Mouse (Mus musculus) CH12.LX (cell line): ENCODE data around the gene Lhfpl3. TPM values are rescaled to one million over a fixed set of nuclear protein-coding genes. Genes with fewer than 3 reads are reported as not detected.

Source experiments
- DNase-seq: peaks from one replicate; pipeline ENCODE4 v3.0.0-alpha.2; 2013; ENCODE audit errors: extremely low read depth
- H3K27ac ChIP-seq: 2 replicates; pipeline ENCODE4 v1.5.1; 2012; ENCODE audit warnings: low read depth, mild to moderate bottlenecking, control low read depth, moderate library complexity; ENCODE audit not compliant: insufficient read depth
- H3K27me3 ChIP-seq: replicated peaks from 2 replicates; pipeline ENCODE3; 2012; ENCODE audit warnings: inconsistent platforms
- H3K36me3 ChIP-seq, 2 experiments: replicated peaks in 1 of 2; 2 replicates each; pipeline versions ENCODE3 to v1.6.1; 2012; ENCODE audit warnings: inconsistent platforms in 1 of 2, low read length in 1 of 2, mild to moderate bottlenecking in 1 of 2, mixed read lengths in 1 of 2, moderate library complexity in 1 of 2; ENCODE audit not compliant: control insufficient read depth in 1 of 2, insufficient read depth in 1 of 2
- H3K4me1 ChIP-seq, 2 experiments: 2 replicates each; pipeline ENCODE4 v1.6.1; 2012; ENCODE audit warnings: inconsistent platforms in 1 of 2, moderate library complexity in 1 of 2; ENCODE audit not compliant: insufficient read depth in 2 of 2, control insufficient read depth in 1 of 2
- H3K4me2 ChIP-seq: 2 replicates; pipeline ENCODE4 v1.6.1; 2012; ENCODE audit warnings: low read depth, mild to moderate bottlenecking, control low read depth; ENCODE audit not compliant: poor library complexity, insufficient read depth, severe bottlenecking
- H3K4me3 ChIP-seq, 3 experiments: fragments of 150-350 bp in 1 of 3; sonication (generic) in 1 of 3; replicated peaks in 1 of 3; 2 replicates each; pipeline versions ENCODE3 to v1.5.1; 2011 to 2012; ENCODE audit warnings: low read depth in 2 of 3, low read length in 2 of 3, mild to moderate bottlenecking in 2 of 3, moderate library complexity in 2 of 3, control low read depth in 1 of 3, improper control_type of control experiment in 1 of 3, inconsistent platforms in 1 of 3, mixed read lengths in 1 of 3; ENCODE audit not compliant: poor library complexity in 1 of 3
- H3K79me2 ChIP-seq: replicated peaks from 2 replicates; pipeline ENCODE4 v1.6.1; 2012; ENCODE audit warnings: mild to moderate bottlenecking, moderate library complexity; ENCODE audit not compliant: control insufficient read depth, poor library complexity, insufficient read depth, severe bottlenecking; ENCODE audit errors: extremely low read depth
- H3K9ac ChIP-seq: 2 replicates; pipeline ENCODE4 v1.6.1; 2012; ENCODE audit warnings: low read depth, mild to moderate bottlenecking, control low read depth, moderate library complexity; ENCODE audit not compliant: insufficient read depth
- H3K9me3 ChIP-seq: replicated peaks from 2 replicates; pipeline ENCODE3; 2012; ENCODE audit warnings: low read length, inconsistent platforms, mixed read lengths
- CHD1 ChIP-seq: IDR thresholded peaks from 2 replicates; pipeline ENCODE4 v1.6.1; 2012; ENCODE audit warnings: low read depth, low read length, improper control_type of control experiment, inconsistent platforms
- CTCF ChIP-seq, 2 experiments: IDR thresholded peaks in 1 of 2; conservative IDR thresholded peaks in 1 of 2; 2 replicates each; pipeline ENCODE4 v1.5.1; 2011 to 2012; ENCODE audit warnings: low read depth in 2 of 2, low read length in 2 of 2, improper control_type of control experiment in 1 of 2, inconsistent platforms in 1 of 2, mild to moderate bottlenecking in 1 of 2, moderate library complexity in 1 of 2
- E2F4 ChIP-seq: IDR thresholded peaks from 2 replicates; pipeline ENCODE4 v1.6.1; 2011; ENCODE audit warnings: low read depth, low read length, improper control_type of control experiment; ENCODE audit not compliant: insufficient replicate concordance
- ELF1 ChIP-seq: IDR thresholded peaks from 2 replicates; pipeline ENCODE4 v1.6.1; 2014; ENCODE audit warnings: low read depth, mild to moderate bottlenecking, inconsistent platforms, low read length, improper control_type of control experiment
- ETS1 ChIP-seq: conservative IDR thresholded peaks from 2 replicates; pipeline ENCODE4 v1.6.1; 2012; ENCODE audit warnings: low read depth, mild to moderate bottlenecking, inconsistent platforms, low read length, improper control_type of control experiment, moderate library complexity
- JUN ChIP-seq: IDR thresholded peaks from 2 replicates; pipeline ENCODE4 v1.6.1; 2011; ENCODE audit warnings: low read depth, mild to moderate bottlenecking, low read length, improper control_type of control experiment, moderate library complexity; ENCODE audit not compliant: insufficient read depth
- JUND ChIP-seq: conservative IDR thresholded peaks from 2 replicates; pipeline ENCODE4 v1.6.1; 2011; ENCODE audit warnings: low read depth, low read length, improper control_type of control experiment
- MAFK ChIP-seq: IDR thresholded peaks from 2 replicates; pipeline ENCODE4 v1.6.1; 2011; ENCODE audit warnings: low read length, improper control_type of control experiment; ENCODE audit not compliant: insufficient replicate concordance
- MAZ ChIP-seq: IDR thresholded peaks from 2 replicates; pipeline ENCODE4 v1.6.1; 2012; ENCODE audit warnings: low read depth, mild to moderate bottlenecking, inconsistent platforms, low read length, improper control_type of control experiment, moderate library complexity
- MEF2A ChIP-seq: IDR thresholded peaks from 2 replicates; pipeline ENCODE4 v1.6.1; 2014; ENCODE audit warnings: low read depth, mild to moderate bottlenecking, inconsistent platforms, low read length, improper control_type of control experiment, borderline replicate concordance
- NELFE ChIP-seq: IDR thresholded peaks from 2 replicates; pipeline ENCODE4 v1.6.1; 2011; ENCODE audit warnings: low read depth, low read length, improper control_type of control experiment
- NRF1 ChIP-seq: IDR thresholded peaks from 2 replicates; pipeline ENCODE4 v1.6.1; 2014; ENCODE audit warnings: low read depth, mild to moderate bottlenecking, inconsistent platforms, low read length, improper control_type of control experiment, moderate library complexity
- PAX5 ChIP-seq: IDR thresholded peaks from 2 replicates; pipeline ENCODE4 v1.6.1; 2012; ENCODE audit warnings: low read length, inconsistent platforms, mixed read lengths
- POLR2A ChIP-seq: IDR thresholded peaks from 2 replicates; pipeline ENCODE4 v1.6.1; 2011; ENCODE audit warnings: low read depth, mild to moderate bottlenecking, improper control_type of control experiment, low read length
- SIN3A ChIP-seq: IDR thresholded peaks from 2 replicates; pipeline ENCODE4 v1.6.1; 2012; ENCODE audit warnings: low read length, improper control_type of control experiment, inconsistent platforms
- SMC3 ChIP-seq: IDR thresholded peaks from 2 replicates; pipeline ENCODE4 v1.6.1; 2011; ENCODE audit warnings: low read depth, low read length, improper control_type of control experiment
- TCF12 ChIP-seq: IDR thresholded peaks from 2 replicates; pipeline ENCODE4 v1.6.1; 2014; ENCODE audit warnings: low read depth, mild to moderate bottlenecking, inconsistent platforms, low read length, improper control_type of control experiment
- USF1 ChIP-seq: IDR thresholded peaks from 2 replicates; pipeline ENCODE4 v1.6.1; 2014; ENCODE audit warnings: low read depth, mild to moderate bottlenecking, inconsistent platforms, low read length, improper control_type of control experiment
- USF2 ChIP-seq: conservative IDR thresholded peaks from 2 replicates; pipeline ENCODE4 v1.6.1; 2011; ENCODE audit warnings: low read depth, low read length, improper control_type of control experiment
- ZKSCAN1 ChIP-seq: IDR thresholded peaks from 2 replicates; pipeline ENCODE4 v1.6.1; 2012; ENCODE audit warnings: low read depth, inconsistent platforms, low read length, improper control_type of control experiment, borderline replicate concordance
- ZNF384 ChIP-seq: IDR thresholded peaks from 2 replicates; pipeline ENCODE4 v1.6.1; 2012; ENCODE audit warnings: low read depth, low read length, improper control_type of control experiment, inconsistent platforms
- dilution Hi-C: fragments of 300-500 bp; cut with MboI; formaldehyde crosslinking; loops from 2 replicates; pipeline ENCODE4 v1.14.3; 2020; ENCODE audit warnings: low sequenced_read_pairs; ENCODE audit not compliant: extremely low pct_unique_long_range_greater_than_20kb, extremely low pct_ligation_motif_present
- in situ Hi-C: fragments of 300-500 bp; cut with MboI; formaldehyde crosslinking; loops from 3 replicates; pipeline ENCODE4 v1.14.3; 2019; ENCODE audit warnings: low sequenced_read_pairs, low pct_ligation_motif_present, low pct_unique_long_range_greater_than_20kb, mixed read lengths
- polyA plus RNA-seq: library from polyadenylated mRNA; unstranded; fragments of >175 nt; gene quantifications from 2 replicates; pipeline ENCODE4 v1.2.1, GENCODE M21; 2012; ENCODE audit warnings: low read depth; ENCODE audit not compliant: insufficient read length
- total RNA-seq, 2 experiments: library from RNA; depleted of rRNA; stranded (reverse); fragments of 300-350 nt in 1 of 2; fragments of >200 nt in 1 of 2; gene quantifications; 2 replicates each; pipeline ENCODE4 v1.2.3; 2012 to 2014

Gene Lhfpl3
- total and polyA plus RNA-seq, 3 experiments, result 0.08 to 0.11 TPM; not detected in 1

DNA sequence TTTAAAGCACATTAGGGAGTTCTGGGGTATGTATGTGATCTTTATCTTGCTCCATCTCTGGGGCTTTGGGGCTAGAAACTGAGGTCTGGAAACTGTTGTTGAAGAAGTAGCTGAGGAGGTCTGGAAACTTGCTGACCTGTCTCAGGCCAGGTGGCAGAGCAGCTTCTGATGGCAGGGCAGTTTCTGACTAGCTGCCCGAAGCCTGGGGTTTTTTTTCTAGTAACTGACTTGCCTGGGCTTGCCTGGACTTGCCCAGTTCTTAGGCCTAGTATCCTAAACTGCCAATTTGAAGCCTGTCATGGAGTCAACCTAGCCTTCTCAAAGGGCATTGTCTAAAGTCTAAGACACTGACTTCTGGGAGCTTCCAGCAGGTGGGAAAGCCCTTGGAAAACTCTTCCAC, 501.9 kb downstream of the Lhfpl3 start (continued):
- TF ChIP-seq ETS1, result peak; percentile 40; the same call in 1 of the 2 replicates
- TF ChIP-seq JUN, result no peak
- TF ChIP-seq USF1, result no peak
- TF ChIP-seq TCF12, result peak; percentile 84
- no peak for TF ChIP-seq ZKSCAN1

DNA sequence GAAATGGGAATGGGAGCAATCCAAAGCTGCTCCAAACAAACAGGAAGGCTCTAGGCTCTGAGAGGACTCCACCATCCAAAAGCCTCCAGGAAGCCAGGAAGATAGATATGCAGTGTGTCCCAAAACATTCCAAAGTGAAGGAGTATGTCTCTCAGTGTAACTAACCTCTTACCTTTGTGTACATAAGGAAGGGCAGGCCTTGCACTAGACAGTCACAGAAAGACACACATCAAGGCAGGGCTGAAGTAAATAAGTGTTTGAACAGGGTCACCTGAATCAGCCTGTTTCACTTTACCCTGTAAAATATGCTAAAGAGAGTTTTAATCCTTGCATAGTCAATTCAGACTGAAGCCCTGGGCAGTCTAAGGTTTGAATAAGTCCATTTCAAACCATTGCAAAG, 502.4 kb downstream of the Lhfpl3 start:
- TF ChIP-seq MEF2A (no peak), CHD1 (no peak), MAZ (no peak), CTCF (conservative IDR thresholded peaks at IDR 0.05 in 1 of 2, IDR thresholded peaks at IDR 0.05 in 1 of 2; ENCODE audit: low read depth in 2 of 2, low read length in 2 of 2) (no peak), MAFK (no peak), POLR2A (no peak), PAX5 (no peak), ZKSCAN1 (no peak), SIN3A (no peak), ETS1 (no peak), SMC3 (no peak), JUND (no peak), NELFE (no peak), USF2 (no peak), USF1 (no peak), NRF1 (no peak), E2F4 (no peak), ZNF384 (no peak), ELF1 (no peak)
- in situ Hi-C loops (no loop called here), dilution Hi-C loops (no loop called here)
- peaks cover 28 to 74% of the 10 kb centered on the region in 2 experiments for H3K4me1 ChIP-seq
- H3K9me3 ChIP-seq, result no peaks in the 10 kb centered on the region
- no peaks in the 10 kb centered on the region for H3K36me3 ChIP-seq
- H3K79me2 ChIP-seq, result no peaks in the 10 kb centered on the region
- no peak overlapping the region for H3K4me2 ChIP-seq
- no peak overlapping the region for H3K9ac ChIP-seq
- H3K4me3 ChIP-seq, result no peak overlapping the region
- DNase-seq, result no peak
- H3K27me3 ChIP-seq, result no peaks in the 10 kb centered on the region
- peak overlapping the region; percentile 71; the same call in 1 of the 2 replicates for H3K27ac ChIP-seq
